Mouse (Mus musculus) intestine, embryonic 14.5 days (tissue): ENCODE data around the gene Washc3. TPM values are rescaled to one million over a fixed set of nuclear protein-coding genes. Genes with fewer than 3 reads are reported as not detected.

Experiments
- ATAC-seq: fragments of 200-750 bp; cut with Nextera tagmentation; replicated peaks from 2 replicates; pipeline ENCODE4 v1.8.0; 2017; ENCODE audit warnings: low read depth, moderate number of reproducible peaks, moderate TSS enrichment, moderate library complexity; ENCODE audit not compliant: low FRiP score, low TSS enrichment
- DNase-seq: peaks from one replicate; pipeline ENCODE4 v3.0.0-alpha.2; 2018; ENCODE audit warnings: low spot score
- H3K27ac ChIP-seq: fragments of 300-500 bp; sonication (generic); 2 replicates; pipeline ENCODE4 v1.5.1; 2014; ENCODE audit warnings: low read depth, mild to moderate bottlenecking, control low read depth
- H3K27me3 ChIP-seq: fragments of 300-500 bp; sonication (generic); replicated peaks from 2 replicates; pipeline ENCODE4 v1.6.1; 2014; ENCODE audit warnings: low read length, control low read depth; ENCODE audit not compliant: control insufficient read depth, insufficient read depth
- H3K36me3 ChIP-seq: fragments of 300-500 bp; sonication (generic); 2 replicates; pipeline ENCODE4 v1.6.1; 2014; ENCODE audit warnings: low read length, control low read depth; ENCODE audit not compliant: control insufficient read depth, insufficient read depth
- H3K4me1 ChIP-seq: fragments of 300-500 bp; sonication (generic); replicated peaks from 2 replicates; pipeline ENCODE4 v1.6.1; 2014; ENCODE audit warnings: low read length, control low read depth, mixed read lengths; ENCODE audit not compliant: control insufficient read depth, insufficient read depth
- H3K4me2 ChIP-seq: fragments of 300-500 bp; sonication (generic); 2 replicates; pipeline ENCODE4 v1.6.1; 2014; ENCODE audit warnings: low read length
- H3K4me3 ChIP-seq: fragments of 300-500 bp; sonication (generic); 2 replicates; pipeline ENCODE4 v1.5.1; 2014; ENCODE audit warnings: low read depth, low read length, control low read depth, mixed read lengths
- H3K9ac ChIP-seq: fragments of 300-500 bp; sonication (generic); 2 replicates; pipeline ENCODE4 v1.6.1; 2014; ENCODE audit warnings: mild to moderate bottlenecking, low read length
- H3K9me3 ChIP-seq: fragments of 300-500 bp; sonication (generic); 2 replicates; pipeline ENCODE4 v1.6.1; 2016; ENCODE audit warnings: low read length, control low read depth; ENCODE audit not compliant: control insufficient read depth
- WGBS: fragments of 180-500 bp; shearing (Covaris S2); extraction: QIAGEN DNeasy Blood & Tissue Kit; methylation state at CpG from one replicate; pipeline ENCODE4 v1.1.7; 2014; 5-methylcytosine and 5-hydroxymethylcytosine counted together
- polyA plus RNA-seq: library from polyadenylated mRNA; unstranded; fragments of >200 nt; fragmentation: Nextera tagmentation; extraction: Ambion mirVana; gene quantifications from 2 replicates; pipeline ENCODE4 v1.2.1, GENCODE M21; 2014

The Washc3 gene
- polyA plus RNA-seq, 1 experiment from 2014 or later = 65.7 TPM

DNA sequence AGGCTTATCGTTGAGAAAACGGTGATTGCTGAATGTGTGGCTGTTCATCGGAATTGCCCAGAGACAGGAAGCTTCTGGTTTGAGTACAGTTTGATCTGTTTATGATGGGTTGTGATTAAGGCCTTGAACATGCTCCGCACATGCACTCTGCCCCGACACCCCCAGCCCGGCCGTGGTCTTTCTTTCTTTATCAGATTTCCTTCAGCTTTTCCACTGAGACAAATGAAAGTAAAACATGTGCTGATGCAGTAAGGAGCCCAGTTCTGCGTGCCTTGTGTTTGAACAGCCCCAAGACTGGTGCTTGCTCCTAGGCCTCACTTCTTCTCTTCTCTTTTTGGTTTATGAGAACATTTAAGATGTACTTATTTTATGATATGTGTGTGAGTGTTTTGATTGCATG, 1.7 kb downstream of the Washc3 start:
- peaks cover 5% of the 10 kb centered on the region; the same call in 1 of the 2 replicates for H3K4me1 ChIP-seq
- no peak overlapping the region for H3K4me2 ChIP-seq
- no peak for DNase-seq
- no peak overlapping the region for H3K27ac ChIP-seq
- WGBS = 88% methylated on average over 8 of the region's 8 CpGs
- no peak overlapping the region for H3K4me3 ChIP-seq
- H3K27me3 ChIP-seq = no peaks in the 10 kb centered on the region
- ATAC-seq = no peak
- no peaks in the 10 kb centered on the region for H3K9me3 ChIP-seq
- peaks cover 6% of the 10 kb centered on the region for H3K36me3 ChIP-seq
- H3K9ac ChIP-seq = no peak overlapping the region

DNA sequence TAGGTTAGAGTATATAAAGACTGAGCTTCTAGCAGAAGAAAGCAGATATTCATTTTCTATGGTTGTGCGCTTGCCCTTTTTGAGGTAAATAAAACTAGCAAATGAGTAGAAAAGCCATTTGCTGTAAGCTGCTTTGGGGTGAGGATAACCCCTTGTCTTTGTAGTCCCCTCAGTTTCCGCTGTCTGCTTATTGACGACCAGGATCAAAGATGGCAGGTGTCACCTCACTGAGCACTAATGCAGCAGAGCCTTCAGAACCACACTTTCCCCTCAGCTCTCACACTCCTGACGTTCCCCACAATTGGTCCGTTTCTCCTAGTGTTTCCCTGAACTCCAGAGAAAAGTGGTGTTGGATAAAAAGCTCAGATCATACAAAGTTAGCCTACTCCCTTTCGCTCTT, 2.3 kb downstream of the Washc3 start:
- peaks cover 6% of the 10 kb centered on the region for H3K36me3 ChIP-seq
- no peak overlapping the region for H3K27ac ChIP-seq
- no peak overlapping the region for H3K4me3 ChIP-seq
- 87% methylated on average over 6 of the region's 6 CpGs for WGBS
- H3K27me3 ChIP-seq = no peaks in the 10 kb centered on the region
- DNase-seq (no peak), ATAC-seq (no peak)
- no peaks in the 10 kb centered on the region for H3K9me3 ChIP-seq
- peaks cover 5% of the 10 kb centered on the region; the same call in 1 of the 2 replicates for H3K4me1 ChIP-seq
- no peak overlapping the region for H3K9ac ChIP-seq
- H3K4me2 ChIP-seq = no peak overlapping the region

DNA sequence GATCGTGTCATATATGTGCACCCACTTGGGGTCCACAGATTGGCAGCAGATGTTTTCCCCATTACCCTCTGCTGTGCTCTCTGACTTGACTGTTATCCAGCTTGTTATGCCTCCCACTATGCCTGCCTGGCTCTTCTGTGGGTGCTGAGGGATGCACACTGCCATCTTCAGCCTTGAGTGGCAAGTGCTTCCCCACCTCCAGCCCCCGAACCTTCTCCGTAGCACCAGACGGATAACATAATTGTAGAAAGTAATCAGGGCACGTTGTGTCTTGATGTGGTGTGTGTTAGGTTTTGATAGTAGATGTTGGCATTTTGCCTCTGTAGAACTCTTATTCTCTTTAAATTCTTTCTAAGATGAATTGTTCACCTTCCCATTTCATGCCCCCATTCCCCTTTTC, 11.8 kb downstream of the Washc3 start:
- no peak overlapping the region for H3K4me3 ChIP-seq
- no peaks in the 10 kb centered on the region for H3K27me3 ChIP-seq
- no peak overlapping the region for H3K4me2 ChIP-seq
- no peak overlapping the region for H3K9ac ChIP-seq
- WGBS = 92% methylated on average over 5 of the region's 5 CpGs
- no peak overlapping the region for H3K27ac ChIP-seq
- H3K36me3 ChIP-seq = peaks cover 19% of the 10 kb centered on the region
- H3K9me3 ChIP-seq = no peaks in the 10 kb centered on the region
- no peaks in the 10 kb centered on the region for H3K4me1 ChIP-seq
- ATAC-seq (no peak), DNase-seq (no peak)

DNA sequence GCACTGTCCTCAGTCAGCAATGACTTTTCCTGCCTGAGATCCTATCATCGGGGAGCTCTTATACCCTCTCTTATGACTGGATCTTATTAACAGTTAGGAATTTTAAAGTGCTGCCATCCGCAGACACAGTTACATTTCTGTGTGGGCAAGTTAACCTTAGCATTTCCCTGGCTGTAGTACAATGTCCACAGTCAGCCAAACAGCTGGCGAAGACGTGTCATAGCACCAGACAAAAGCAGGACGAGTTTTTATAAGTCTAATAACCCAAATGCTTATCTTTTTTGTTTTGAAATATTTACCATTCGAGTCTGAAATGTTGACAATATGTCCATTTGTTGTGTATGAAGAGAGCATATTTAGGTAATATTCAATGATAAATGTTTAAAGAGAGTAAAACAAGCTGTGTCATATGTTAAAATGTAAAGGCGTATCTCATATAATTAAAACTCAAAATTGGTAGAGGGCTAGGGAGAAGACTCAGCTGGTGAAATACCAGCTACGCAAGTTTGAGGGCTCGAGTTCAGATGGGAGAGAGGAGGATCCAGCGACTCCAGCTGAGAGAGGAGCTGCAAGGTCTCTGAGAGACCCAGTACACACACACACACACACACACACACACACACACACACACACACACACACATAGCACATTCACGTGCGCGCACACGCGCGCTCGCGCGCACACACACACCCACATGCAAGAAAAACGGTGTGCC, 14.1 kb downstream of the Washc3 start:
- 84% methylated on average over 20 of the region's 20 CpGs for WGBS

DNA sequence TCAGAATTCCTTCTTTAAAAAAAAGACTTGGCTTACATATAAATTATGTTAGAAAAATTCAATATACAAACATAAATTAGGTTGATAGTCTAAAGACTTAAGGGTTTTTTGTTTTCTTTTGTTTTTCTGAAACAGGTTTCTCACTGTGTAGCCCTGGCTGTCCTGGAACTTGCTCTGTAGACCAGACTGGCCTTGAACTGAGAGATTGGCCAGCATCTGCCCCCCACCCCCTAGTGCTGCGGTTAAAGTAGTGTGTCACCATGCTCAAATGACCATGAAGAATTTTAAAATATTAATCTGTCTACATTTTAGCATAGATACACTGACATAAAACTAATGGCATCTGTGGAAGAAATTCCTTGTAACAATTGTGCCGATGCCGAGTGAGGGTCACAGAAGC, 17.3 kb downstream of the Washc3 start:
- 94% methylated on average over 3 of the region's 3 CpGs for WGBS
- H3K36me3 ChIP-seq = peaks cover 33% of the 10 kb centered on the region

More for the DNA sequence above, 14.1 kb downstream of the Washc3 start:
- no peak for DNase-seq
- no peak overlapping the region for H3K9ac ChIP-seq
- no peak overlapping the region for H3K27ac ChIP-seq
- H3K4me2 ChIP-seq = no peak overlapping the region
- no peaks in the 10 kb centered on the region for H3K27me3 ChIP-seq
- H3K36me3 ChIP-seq = peaks cover 30% of the 10 kb centered on the region
- H3K4me3 ChIP-seq = no peak overlapping the region
- ATAC-seq = no peak
- no peaks in the 10 kb centered on the region for H3K9me3 ChIP-seq
- H3K4me1 ChIP-seq = no peaks in the 10 kb centered on the region

GRCm38 (mm10) chr10:88221718-88222117, 20.8 kb downstream of the Washc3 start:
- Histone ChIP-seq H3K27me3 (no peaks in the 10 kb centered on the region), H3K9me3 (no peaks in the 10 kb centered on the region), H3K36me3 (peaks cover 29% of the 10 kb centered on the region), H3K4me3 (no peak overlapping the region), H3K9ac (no peak overlapping the region), H3K27ac (no peak overlapping the region), H3K4me2 (no peak overlapping the region), H3K4me1 (no peaks in the 10 kb centered on the region)
- DNase-seq (no peak), ATAC-seq (no peak)
- WGBS = 94% methylated on average over 5 of the region's 5 CpGs

More for the DNA sequence above, 17.3 kb downstream of the Washc3 start:
- Histone ChIP-seq H3K4me2 (no peak overlapping the region), H3K9me3 (no peaks in the 10 kb centered on the region), H3K27me3 (no peaks in the 10 kb centered on the region), H3K9ac (no peak overlapping the region), H3K27ac (no peak overlapping the region), H3K4me1 (no peaks in the 10 kb centered on the region), H3K4me3 (no peak overlapping the region)
- ATAC-seq (no peak), DNase-seq (no peak)

GRCm38 (mm10) chr10:88225421-88225820, 24.5 kb downstream of the Washc3 start:
- no peaks in the 10 kb centered on the region for H3K27me3 ChIP-seq
- WGBS = 92% methylated on average over 5 of the region's 5 CpGs
- peaks cover 16% of the 10 kb centered on the region for H3K36me3 ChIP-seq
- no peak overlapping the region for H3K4me2 ChIP-seq
- ATAC-seq (no peak), DNase-seq (no peak)
- no peak overlapping the region for H3K27ac ChIP-seq
- no peaks in the 10 kb centered on the region for H3K4me1 ChIP-seq
- H3K4me3 ChIP-seq = no peak overlapping the region
- H3K9ac ChIP-seq = no peak overlapping the region
- H3K9me3 ChIP-seq = no peaks in the 10 kb centered on the region

- Histone ChIP-seq H3K36me3 (peaks cover 9% of the 10 kb centered on the region; the same call in 1 of the 2 replicates), H3K4me2 (no peak overlapping the region), H3K4me3 (no peak overlapping the region), H3K4me1 (no peaks in the 10 kb centered on the region), H3K27ac (no peak overlapping the region), H3K9ac (no peak overlapping the region), H3K9me3 (no peaks in the 10 kb centered on the region), H3K27me3 (no peaks in the 10 kb centered on the region)
- 100% methylated on average over 2 of the region's 2 CpGs for WGBS
- no peak for ATAC-seq
- no peak for DNase-seq
Observed at GRCm38 (mm10) chr10:88227962-88228361, 27.1 kb downstream of the Washc3 start.

DNA sequence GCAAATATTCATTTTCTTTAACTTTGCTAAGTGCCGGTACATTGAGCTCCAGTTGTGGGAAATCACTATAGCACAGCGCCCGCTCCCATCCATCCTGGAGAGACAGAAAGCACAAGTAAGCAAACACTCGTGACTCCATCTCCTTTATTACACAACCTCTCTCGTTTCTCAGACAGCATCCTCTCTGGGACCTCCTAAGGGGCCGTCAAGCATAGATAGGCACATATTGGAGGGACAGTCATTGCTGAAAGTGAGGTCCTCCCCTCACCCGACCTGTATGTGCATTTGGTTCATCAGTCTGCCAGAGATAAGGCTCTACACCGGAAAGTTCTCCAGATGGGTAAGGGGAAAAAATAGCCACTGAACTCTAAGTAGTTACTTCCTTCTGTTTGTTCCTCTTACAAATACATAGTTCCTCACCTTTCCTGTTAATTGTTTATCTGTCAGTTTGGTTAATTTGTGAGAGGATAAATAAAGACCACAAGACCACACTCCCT, 27.7 kb downstream of the Washc3 start:
- H3K36me3 ChIP-seq = peaks cover 9% of the 10 kb centered on the region; the same call in 1 of the 2 replicates
- no peak overlapping the region for H3K9ac ChIP-seq
- no peaks in the 10 kb centered on the region for H3K9me3 ChIP-seq
- H3K4me3 ChIP-seq = no peak overlapping the region
- 68% methylated on average over 8 of the region's 8 CpGs for WGBS
- H3K27ac ChIP-seq = no peak overlapping the region
- DNase-seq (no peak), ATAC-seq (no peak)
- no peak overlapping the region for H3K4me2 ChIP-seq
- no peaks in the 10 kb centered on the region for H3K4me1 ChIP-seq
- no peaks in the 10 kb centered on the region for H3K27me3 ChIP-seq
